Mouse (Mus musculus): ENCODE measurements around the gene Qpctl. TPM values are rescaled to one million over a fixed set of nuclear protein-coding genes. Genes with fewer than 3 reads are reported as not detected.

Gene Qpctl
- total and polyA plus RNA-seq, 3 experiments = 3.1 to 6.5 TPM; not detected in 1

DNA sequence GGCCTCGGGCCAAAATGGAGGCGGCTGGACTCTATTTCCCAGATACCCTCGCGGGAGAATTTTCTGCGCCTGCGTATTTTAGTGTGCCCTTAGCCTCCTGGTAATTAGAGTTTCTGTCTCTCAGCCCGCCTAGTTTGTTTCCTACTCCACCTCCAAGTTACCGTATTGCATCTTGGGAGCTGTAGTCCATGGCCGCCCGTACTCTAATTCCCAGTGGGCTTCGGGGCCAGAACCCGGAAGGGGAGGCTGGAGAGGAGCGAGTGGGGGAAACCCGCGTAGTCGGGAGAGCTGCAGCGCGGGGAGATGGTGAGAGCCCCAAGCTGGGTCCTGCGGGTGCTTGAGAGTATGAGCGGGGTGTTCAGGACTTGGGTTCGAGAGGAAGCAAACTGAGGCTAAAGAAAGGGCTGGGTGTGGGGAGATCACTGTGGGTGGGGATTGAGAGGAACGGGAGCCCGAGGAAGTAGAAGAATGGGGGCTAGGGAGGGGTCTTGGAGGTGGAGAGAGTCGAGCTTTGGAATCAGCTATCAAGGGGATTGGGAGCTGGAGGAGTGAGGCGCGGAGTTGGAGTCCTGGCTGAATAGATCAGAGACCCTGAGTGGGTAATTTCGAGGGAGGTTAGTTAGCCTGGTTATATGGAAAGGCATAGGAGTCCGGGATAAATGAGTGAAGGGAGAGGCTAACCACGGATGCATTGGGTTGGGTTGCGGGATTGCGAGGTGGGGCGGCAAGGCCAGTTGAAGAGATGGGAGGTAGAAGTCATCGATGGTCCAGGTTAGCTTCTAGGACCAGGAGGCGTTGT lies 29.3 kb downstream of the Qpctl start, which contains the start of gene Fbxo46:
Gene Fbxo46 (plus strand): TSS at position 229 of the 799 bp plus-strand sequence.
- H3K79me2 ChIP-seq (ENCODE audit: control insufficient read depth, insufficient read depth, low read length, poor library complexity) = peaks cover 16% of the 10 kb centered on the region
- H3K4me1 ChIP-seq (ENCODE audit: control insufficient read depth in 1 of 2, insufficient read depth in 2 of 2, low read length in 2 of 2) = peaks cover 2 to 9% of the 10 kb centered on the region in 2 experiments; a peak in 3 of 4 replicates
- peak; percentile 98 for DNase-seq (ENCODE audit: low read depth, low spot score)
- TF ChIP-seq RCOR1 (IDR thresholded peaks at IDR 0.05; ENCODE audit: low read depth, low read length) (no peak), ELF1 (IDR thresholded peaks at IDR 0.05; ENCODE audit: low read depth, low read length) (peak; percentile 100), HCFC1 (IDR thresholded peaks at IDR 0.05; ENCODE audit: low read depth, low read length) (peak; percentile 98), POLR2AphosphoS2 (IDR thresholded peaks at IDR 0.05; ENCODE audit: low read length) (peak; percentile 96), SMC3 (IDR thresholded peaks at IDR 0.05; ENCODE audit: low read depth, low read length) (no peak), MXI1 (IDR thresholded peaks at IDR 0.05; ENCODE audit: low read depth, low read length) (peak; percentile 76), ZC3H11A (IDR thresholded peaks at IDR 0.05; ENCODE audit: low read depth, low read length) (no peak), KAT2A (conservative IDR thresholded peaks at IDR 0.05; ENCODE audit: low read depth, low read length) (peak; percentile 98), TCF12 (IDR thresholded peaks at IDR 0.05; ENCODE audit: low read depth, low read length) (peak; percentile 61; the same call in 1 of the 2 replicates), TBP (IDR thresholded peaks at IDR 0.05; ENCODE audit: low read depth, low read length) (0 out of 2 replicates have a peak, but pooled peaks have one; percentile 23), JUND (IDR thresholded peaks at IDR 0.05; ENCODE audit: low read depth, low read length) (no peak), MAX (IDR thresholded peaks at IDR 0.05; ENCODE audit: low read length) (no peak), NRF1 (IDR thresholded peaks at IDR 0.05; ENCODE audit: insufficient read depth, low read depth, low read length, poor library complexity, severe bottlenecking) (peak; percentile 77), BHLHE40 (IDR thresholded peaks at IDR 0.05; ENCODE audit: borderline replicate concordance, low read depth, low read length) (no peak), TAL1 (IDR thresholded peaks at IDR 0.05; ENCODE audit: low read length) (no peak), GABPA (IDR thresholded peaks at IDR 0.05; ENCODE audit: low read depth, low read length) (no peak), CHD1 (IDR thresholded peaks at IDR 0.05; ENCODE audit: low read depth, low read length) (no peak), MYB (IDR thresholded peaks at IDR 0.05; ENCODE audit: low read depth, low read length) (no peak), USF1 (IDR thresholded peaks at IDR 0.05; ENCODE audit: low read depth, low read length) (no peak), POLR2A (IDR thresholded peaks at IDR 0.05; ENCODE audit: control insufficient read depth in 1 of 2, insufficient read depth in 1 of 2, low read depth in 1 of 2, low read length in 2 of 2, poor library complexity in 1 of 2) (peak; percentile 74 to 97), USF2 (IDR thresholded peaks at IDR 0.05; ENCODE audit: borderline replicate concordance in 1 of 2, insufficient read depth in 1 of 2, low read depth in 1 of 2, low read length in 2 of 2) (no peak), MAFK (IDR thresholded peaks at IDR 0.05; ENCODE audit: borderline replicate concordance, low read depth, low read length) (no peak), ETS1 (IDR thresholded peaks at IDR 0.05; ENCODE audit: low read depth, low read length) (no peak), SIN3A (IDR thresholded peaks at IDR 0.05; ENCODE audit: low read length) (peak; percentile 99), RAD21 (IDR thresholded peaks at IDR 0.05; ENCODE audit: low read depth, low read length) (no peak), MAZ (IDR thresholded peaks at IDR 0.05; ENCODE audit: low read depth, low read length) (peak; percentile 82; the same call in 1 of the 2 replicates), MYC (IDR thresholded peaks at IDR 0.05; ENCODE audit: low read depth, low read length) (no peak), NELFE (IDR thresholded peaks at IDR 0.05; ENCODE audit: low read depth, low read length) (peak; percentile 90), ZMIZ1 (IDR thresholded peaks at IDR 0.05; ENCODE audit: low read depth, low read length) (peak; percentile 87), CHD2 (IDR thresholded peaks at IDR 0.05; ENCODE audit: low read length) (no peak)
- peak within 1 kb of the TSS; percentile 87 for H3K9ac ChIP-seq (ENCODE audit: control insufficient read depth, low read depth, low read length, poor library complexity, severe bottlenecking)
- peak within 1 kb of the TSS; percentile 26 for H3K27ac ChIP-seq (ENCODE audit: control insufficient read depth, low read depth, low read length)
- H3K4me3 ChIP-seq (ENCODE audit: control insufficient read depth in 1 of 2, insufficient read depth in 1 of 2, low read depth in 2 of 2, low read length in 2 of 2) = peak within 1 kb of the TSS; percentile 62 to 88
- H3K36me3 ChIP-seq (ENCODE audit: control insufficient read depth in 1 of 2, insufficient read depth in 2 of 2, low read length in 2 of 2) = peaks cover 0 to 11% of the 10 kb centered on the region in 2 experiments; a peak in 2 of 4 replicates
- H3K27me3 ChIP-seq (ENCODE audit: control insufficient read depth in 1 of 2, insufficient read depth in 2 of 2, low read length in 2 of 2) = no peaks in the 10 kb centered on the region
- H3K9me3 ChIP-seq (replicated peaks; ENCODE audit: insufficient read depth, low read length) = no peaks in the 10 kb centered on the region
